Mouse (Mus musculus): ENCODE measurements at regions not wholly inside any gene's neighbourhood (a gene's known extent, or its start where the extent isn't known, plus 50 kb on each side); places are given as distances from the start of the nearest gene placed in this dataset.

GRCm38 (mm10) chr10:93373954-93374689 is 63.2 kb upstream of the Elk3 start:
- TF ChIP-seq POLR2A (IDR thresholded peaks at IDR 0.05; ENCODE audit: insufficient read depth, low read length) (no peak), CTCF (IDR thresholded peaks at IDR 0.05; ENCODE audit: low read depth, low read length) (no peak), EP300 (IDR thresholded peaks at IDR 0.05; ENCODE audit: insufficient read depth, low read depth, low read length) (no peak)

Measured in ES-Bruce4 (cell line).